ENCODE assay signal across 19 mouse cellular contexts in the genomic region with DNA sequence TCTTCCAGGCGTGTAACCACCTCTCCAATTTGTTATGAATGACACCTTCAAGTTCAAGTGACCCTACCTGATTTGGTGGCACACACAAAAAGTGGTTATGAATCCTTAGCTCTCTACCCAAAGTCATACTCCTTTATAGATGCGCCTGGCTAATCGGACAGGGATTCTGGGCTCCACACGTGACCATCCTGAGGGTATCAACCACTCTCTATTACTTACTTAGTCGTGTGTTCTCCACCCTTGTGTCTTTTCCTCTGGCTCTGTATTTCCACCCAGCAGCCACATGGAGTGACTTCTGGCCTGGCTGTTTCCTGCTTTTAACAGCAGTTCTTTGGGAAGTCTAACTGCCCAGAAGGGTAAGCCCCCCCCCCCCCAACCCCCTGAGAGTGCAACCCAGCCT.
DNase-seq lines count a peak whose midpoint lies in the region; ATAC-seq and TF ChIP-seq lines count a peak whose summit lies in the region.
"Had no signal": no experiment of that assay in that cellular context is flagged by ENCODE, and none has a peak within 500 bp of the region (broad histone marks: within the 10 kb centered on the region; RNA-seq: fewer than 3 reads in every experiment).

No protein-coding gene starts in this region.

- ATAC-seq in midbrain, embryonic 15.5 days (replicated peaks), result no peak
- ATAC-seq in hindbrain, embryonic 12.5 days (ENCODE audit: low FRiP score), result no peak
- ATAC-seq: hindbrain, postnatal 0 days had no signal

- TF ChIP-seq CTCF in gastrocnemius, adult 2 months (IDR thresholded peaks at IDR 0.05), result no peak
- no peak for TF ChIP-seq CTCF in embryonic fibroblast, embryonic 13.5 days (IDR thresholded peaks at IDR 0.05; ENCODE audit: borderline replicate concordance, insufficient read depth, low read length)

- peak overlapping the region; percentile 86; the same call in 1 of the 2 replicates for H3K27ac ChIP-seq in gastrocnemius, adult 2 months
- peak overlapping the region; percentile 18; the same call in 1 of the 2 replicates for H3K27ac ChIP-seq in midbrain, embryonic 10.5 days (replicated peaks)
- no peak overlapping the region for H3K27ac ChIP-seq in midbrain, embryonic 15.5 days
- peak overlapping the region; percentile 100 for H3K27ac ChIP-seq in embryonic fibroblast, embryonic 13.5 days (ENCODE audit: insufficient read depth, low read length)
- no peak overlapping the region for H3K27ac ChIP-seq in hindbrain, embryonic 12.5 days
- H3K27ac ChIP-seq: embryonic facial prominence, embryonic 12.5 days; heart, embryonic 10.5 days; hindbrain, embryonic 13.5 days; hindbrain, postnatal 0 days had no signal

- no peak for DNase-seq in gastrocnemius, adult 2 months
- no peak for DNase-seq in gastrocnemius, postnatal 25 days
- DNase-seq in midbrain, embryonic 10.5 days (ENCODE audit: low spot score), result no peak
- no peak for DNase-seq in adrenal gland, postnatal 36 days
- DNase-seq: adrenal gland, postnatal 10 days; B cell, adult 2 months; cerebellum, adult 11-12 months; cerebellum, adult 9-10 months; cerebellum, postnatal 25 days; heart, adult 18-20 months; heart, postnatal 10 days; heart, postnatal 4 days had no signal

- H3K9ac ChIP-seq in midbrain, embryonic 15.5 days, result no peak overlapping the region
- H3K9ac ChIP-seq in hindbrain, embryonic 12.5 days, result no peak overlapping the region
- H3K9ac ChIP-seq: embryonic facial prominence, embryonic 12.5 days; hindbrain, embryonic 13.5 days had no signal

- no peaks in the 10 kb centered on the region for H3K27me3 ChIP-seq in midbrain, embryonic 10.5 days (ENCODE audit: low read depth, poor library complexity, severe bottlenecking)
- no peaks in the 10 kb centered on the region for H3K27me3 ChIP-seq in midbrain, embryonic 15.5 days (replicated peaks)
- no peaks in the 10 kb centered on the region; the same call in 1 of the 2 replicates for H3K27me3 ChIP-seq in hindbrain, embryonic 12.5 days
- H3K27me3 ChIP-seq: embryonic facial prominence, embryonic 12.5 days had no signal

- peaks cover 40% of the 10 kb centered on the region for H3K4me1 ChIP-seq in midbrain, embryonic 10.5 days
- H3K4me1 ChIP-seq in midbrain, embryonic 15.5 days, result peaks cover 14% of the 10 kb centered on the region
- peaks cover 23% of the 10 kb centered on the region for H3K4me1 ChIP-seq in embryonic fibroblast, embryonic 13.5 days (ENCODE audit: control insufficient read depth, insufficient read depth, low read length)
- H3K4me1 ChIP-seq in hindbrain, embryonic 12.5 days, result peaks cover 29% of the 10 kb centered on the region

- H3K36me3 ChIP-seq in midbrain, embryonic 10.5 days, result no peaks in the 10 kb centered on the region
- H3K36me3 ChIP-seq in midbrain, embryonic 15.5 days (replicated peaks), result no peaks in the 10 kb centered on the region
- H3K36me3 ChIP-seq in hindbrain, embryonic 12.5 days, result no peaks in the 10 kb centered on the region
- H3K36me3 ChIP-seq: embryonic facial prominence, embryonic 12.5 days; heart, embryonic 10.5 days; hindbrain, embryonic 13.5 days had no signal

- TF ChIP-seq POLR2A in embryonic fibroblast, embryonic 13.5 days (IDR thresholded peaks at IDR 0.05; ENCODE audit: low read depth, low read length), result peak; percentile 46

- no peak overlapping the region for H3K4me3 ChIP-seq in gastrocnemius, adult 2 months
- H3K4me3 ChIP-seq in midbrain, embryonic 10.5 days, result no peak overlapping the region
- H3K4me3 ChIP-seq in midbrain, embryonic 15.5 days, result no peak overlapping the region
- H3K4me3 ChIP-seq in embryonic fibroblast, embryonic 13.5 days (ENCODE audit: insufficient read depth, low read length), result peak overlapping the region; percentile 60
- no peak overlapping the region for H3K4me3 ChIP-seq in hindbrain, embryonic 12.5 days
- H3K4me3 ChIP-seq: embryonic facial prominence, embryonic 12.5 days; heart, embryonic 10.5 days; hindbrain, embryonic 13.5 days had no signal

- H3K9me3 ChIP-seq in midbrain, embryonic 10.5 days (replicated peaks), result no peaks in the 10 kb centered on the region
- H3K9me3 ChIP-seq in midbrain, embryonic 15.5 days, result no peaks in the 10 kb centered on the region
- H3K9me3 ChIP-seq in hindbrain, embryonic 12.5 days (replicated peaks), result no peaks in the 10 kb centered on the region
- H3K9me3 ChIP-seq: embryonic facial prominence, embryonic 12.5 days; heart, embryonic 10.5 days; hindbrain, embryonic 13.5 days had no signal

- 89% methylated on average over 5 of the region's 5 CpGs for WGBS in midbrain, embryonic 10.5 days
- 93% methylated on average over 5 of the region's 5 CpGs for WGBS in midbrain, embryonic 15.5 days
- 87% methylated on average over 5 of the region's 5 CpGs for WGBS in hindbrain, embryonic 12.5 days

- no peak overlapping the region for H3K4me2 ChIP-seq in midbrain, embryonic 15.5 days
- no peak overlapping the region for H3K4me2 ChIP-seq in hindbrain, embryonic 12.5 days (replicated peaks)
- H3K4me2 ChIP-seq: embryonic facial prominence, embryonic 12.5 days; hindbrain, embryonic 13.5 days had no signal

- intact Hi-C loops in gastrocnemius, adult 2 months (cut with DNase I), result no loop called here

Comparison
In these comparisons a context has a peak if more than half of its experiments do, and no peak if none do; other contexts are left out.
1. H3K27ac ChIP-seq: peak in gastrocnemius, adult 2 months (single experiment), midbrain, embryonic 10.5 days (single experiment) and embryonic fibroblast, embryonic 13.5 days (single experiment); none in midbrain, embryonic 15.5 days (single experiment) and hindbrain, embryonic 12.5 days (single experiment).